Mouse (Mus musculus) liver, embryonic 15.5 days (tissue): ENCODE measurements around the gene Ccsap. TPM values are rescaled to one million over a fixed set of nuclear protein-coding genes. Genes with fewer than 3 reads are reported as not detected.

ENCODE experiments used
- ATAC-seq: fragments of 200-750 bp; cut with Nextera tagmentation; 2 replicates; pipeline ENCODE4 v1.8.0; 2017; ENCODE audit warnings: moderate number of reproducible peaks, mild to moderate bottlenecking, moderate library complexity; ENCODE audit not compliant: insufficient read depth
- H3K27ac ChIP-seq: fragments of 300-500 bp; sonication (generic); replicated peaks from 2 replicates; pipeline ENCODE4 v1.5.1; 2015; ENCODE audit warnings: mild to moderate bottlenecking, inconsistent platforms
- H3K27me3 ChIP-seq: fragments of 300-500 bp; sonication (generic); 2 replicates; pipeline ENCODE4 v1.6.1; 2015; ENCODE audit warnings: mild to moderate bottlenecking, inconsistent platforms
- H3K36me3 ChIP-seq: fragments of 300-500 bp; sonication (generic); replicated peaks from 2 replicates; pipeline ENCODE4 v1.6.1; 2015; ENCODE audit warnings: moderate library complexity, mild to moderate bottlenecking, inconsistent platforms
- H3K4me1 ChIP-seq: fragments of 300-500 bp; sonication (generic); replicated peaks from 2 replicates; pipeline ENCODE4 v1.6.1; 2015; ENCODE audit warnings: inconsistent platforms
- H3K4me2 ChIP-seq: fragments of 300-500 bp; sonication (generic); 2 replicates; pipeline ENCODE4 v1.6.1; 2015; ENCODE audit warnings: moderate library complexity, mild to moderate bottlenecking, inconsistent platforms
- H3K4me3 ChIP-seq: fragments of 300-500 bp; sonication (generic); replicated peaks from 2 replicates; pipeline ENCODE4 v1.5.1; 2015; ENCODE audit warnings: mild to moderate bottlenecking, inconsistent platforms
- H3K9ac ChIP-seq: fragments of 300-500 bp; sonication (generic); 2 replicates; pipeline ENCODE4 v1.6.1; 2015; ENCODE audit warnings: moderate library complexity, mild to moderate bottlenecking, inconsistent platforms
- H3K9me3 ChIP-seq: fragments of 300-500 bp; sonication (generic); replicated peaks from 2 replicates; pipeline ENCODE4 v1.6.1; 2016; ENCODE audit warnings: inconsistent platforms
- WGBS: fragments of 180-500 bp; shearing (Covaris S2); methylation state at CpG from one replicate; pipeline ENCODE4 v1.1.7; 2015; ENCODE audit warnings: mixed read lengths; ENCODE audit not compliant: insufficient replicate concordance; 5-methylcytosine and 5-hydroxymethylcytosine counted together
- polyA plus RNA-seq: library from polyadenylated mRNA; unstranded; fragments of >200 nt; fragmentation: Nextera tagmentation; extraction: Ambion mirVana; gene quantifications from 2 replicates; pipeline ENCODE4 v1.2.1, GENCODE M21; 2015

Gene Ccsap
- polyA plus RNA-seq, 1 experiment from 2014 or later: 2.8 TPM

- Histone ChIP-seq H3K27ac (no peak overlapping the region), H3K4me3 (no peak overlapping the region), H3K27me3 (no peaks in the 10 kb centered on the region), H3K4me2 (no peak overlapping the region), H3K4me1 (peaks cover 23% of the 10 kb centered on the region), H3K9ac (no peak overlapping the region), H3K36me3 (no peaks in the 10 kb centered on the region), H3K9me3 (no peaks in the 10 kb centered on the region)
- WGBS: 24% methylated on average over 1 of the region's 1 CpGs
- no peak for ATAC-seq
These were observed 5.8 kb downstream of the Ccsap start for GRCm38 (mm10) chr8:123854252-123854651.

GRCm38 (mm10) chr8:123851590-123851989 is 8.4 kb downstream of the Ccsap start:
- H3K4me1 ChIP-seq: peaks cover 8% of the 10 kb centered on the region
- no peak for ATAC-seq
- no peaks in the 10 kb centered on the region for H3K27me3 ChIP-seq
- no peaks in the 10 kb centered on the region for H3K9me3 ChIP-seq
- WGBS: 49% methylated on average over 5 of the region's 5 CpGs
- H3K9ac ChIP-seq: no peak overlapping the region
- H3K4me3 ChIP-seq: no peak overlapping the region
- no peaks in the 10 kb centered on the region for H3K36me3 ChIP-seq
- H3K4me2 ChIP-seq: no peak overlapping the region
- no peak overlapping the region for H3K27ac ChIP-seq

- Histone ChIP-seq H3K36me3 (peaks cover 9% of the 10 kb centered on the region), H3K9me3 (no peaks in the 10 kb centered on the region), H3K27me3 (no peaks in the 10 kb centered on the region), H3K27ac (no peak overlapping the region), H3K9ac (no peak overlapping the region), H3K4me2 (no peak overlapping the region), H3K4me1 (0 out of 2 replicates have a peak, but pooled peaks cover 10% of the 10 kb centered on the region), H3K4me3 (no peak overlapping the region)
- WGBS: 76% methylated on average over 4 of the region's 4 CpGs
- ATAC-seq: no peak
These were observed 10.7 kb downstream of the Ccsap start for GRCm38 (mm10) chr8:123849352-123849751.

- 0 out of 2 replicates have a peak, but pooled peaks cover 10% of the 10 kb centered on the region for H3K4me1 ChIP-seq
- H3K27ac ChIP-seq: no peak overlapping the region
- no peak overlapping the region for H3K4me3 ChIP-seq
- H3K4me2 ChIP-seq: no peak overlapping the region
- 56% methylated on average over 3 of the region's 3 CpGs for WGBS
- H3K9me3 ChIP-seq: no peaks in the 10 kb centered on the region
- peaks cover 21% of the 10 kb centered on the region for H3K36me3 ChIP-seq
- no peak for ATAC-seq
- no peak overlapping the region for H3K9ac ChIP-seq
- H3K27me3 ChIP-seq: no peaks in the 10 kb centered on the region
These were observed 12.5 kb downstream of the Ccsap start for GRCm38 (mm10) chr8:123847546-123847945.

GRCm38 (mm10) chr8:123846509-123846908 is 13.5 kb downstream of the Ccsap start:
- H3K4me3 ChIP-seq: no peak overlapping the region
- no peaks in the 10 kb centered on the region for H3K27me3 ChIP-seq
- 0 out of 2 replicates have a peak, but pooled peaks cover 10% of the 10 kb centered on the region for H3K4me1 ChIP-seq
- H3K9me3 ChIP-seq: no peaks in the 10 kb centered on the region
- H3K9ac ChIP-seq: no peak overlapping the region
- H3K36me3 ChIP-seq: peaks cover 31% of the 10 kb centered on the region
- no peak overlapping the region for H3K27ac ChIP-seq
- no peak for ATAC-seq
- WGBS: 86% methylated on average over 12 of the region's 12 CpGs
- no peak overlapping the region for H3K4me2 ChIP-seq

GRCm38 (mm10) chr8:123845991-123846390 is 14.0 kb downstream of the Ccsap start:
- 84% methylated on average over 10 of the region's 10 CpGs for WGBS
- Histone ChIP-seq H3K9ac (no peak overlapping the region), H3K27me3 (no peaks in the 10 kb centered on the region), H3K27ac (no peak overlapping the region), H3K4me3 (no peak overlapping the region), H3K9me3 (no peaks in the 10 kb centered on the region), H3K4me1 (0 out of 2 replicates have a peak, but pooled peaks cover 10% of the 10 kb centered on the region), H3K36me3 (peaks cover 36% of the 10 kb centered on the region), H3K4me2 (no peak overlapping the region)
- ATAC-seq: no peak

GRCm38 (mm10) chr8:123845114-123845513 is 14.9 kb downstream of the Ccsap start:
- no peak overlapping the region for H3K27ac ChIP-seq
- H3K27me3 ChIP-seq: no peaks in the 10 kb centered on the region
- peaks cover 37% of the 10 kb centered on the region for H3K36me3 ChIP-seq
- 30% methylated on average over 13 of the region's 13 CpGs for WGBS
- no peak overlapping the region for H3K9ac ChIP-seq
- no peak overlapping the region for H3K4me2 ChIP-seq
- H3K4me3 ChIP-seq: no peak overlapping the region
- H3K4me1 ChIP-seq: peaks cover 10% of the 10 kb centered on the region; the same call in 1 of the 2 replicates
- H3K9me3 ChIP-seq: no peaks in the 10 kb centered on the region
- no peak for ATAC-seq

- Histone ChIP-seq H3K27me3 (no peaks in the 10 kb centered on the region), H3K4me3 (no peak overlapping the region), H3K4me2 (no peak overlapping the region), H3K4me1 (peaks cover 10% of the 10 kb centered on the region; the same call in 1 of the 2 replicates), H3K9ac (no peak overlapping the region), H3K36me3 (peaks cover 41% of the 10 kb centered on the region), H3K9me3 (no peaks in the 10 kb centered on the region), H3K27ac (no peak overlapping the region)
- WGBS: 68% methylated on average over 7 of the region's 7 CpGs
- no peak for ATAC-seq
These were observed 15.7 kb downstream of the Ccsap start for GRCm38 (mm10) chr8:123844341-123844740.

GRCm38 (mm10) chr8:123842086-123842485 is 17.9 kb downstream of the Ccsap start:
- no peak overlapping the region for H3K27ac ChIP-seq
- no peaks in the 10 kb centered on the region for H3K27me3 ChIP-seq
- peaks cover 51% of the 10 kb centered on the region for H3K36me3 ChIP-seq
- 84% methylated on average over 12 of the region's 12 CpGs for WGBS
- H3K9me3 ChIP-seq: no peaks in the 10 kb centered on the region
- H3K9ac ChIP-seq: no peak overlapping the region
- H3K4me1 ChIP-seq: peaks cover 10% of the 10 kb centered on the region; the same call in 1 of the 2 replicates
- no peak for ATAC-seq
- H3K4me3 ChIP-seq: no peak overlapping the region
- H3K4me2 ChIP-seq: no peak overlapping the region

GRCm38 (mm10) chr8:123840578-123841345 is 19.2 kb downstream of the Ccsap start:
- H3K4me1 ChIP-seq: peaks cover 5% of the 10 kb centered on the region; the same call in 1 of the 2 replicates
- WGBS: 78% methylated on average over 15 of the region's 15 CpGs
- H3K9ac ChIP-seq: no peak overlapping the region
- no peak overlapping the region for H3K27ac ChIP-seq
- no peaks in the 10 kb centered on the region for H3K9me3 ChIP-seq
- H3K4me3 ChIP-seq: no peak overlapping the region
- ATAC-seq: no peak
- H3K4me2 ChIP-seq: no peak overlapping the region
- peaks cover 60% of the 10 kb centered on the region for H3K36me3 ChIP-seq
- H3K27me3 ChIP-seq: no peaks in the 10 kb centered on the region

- 67% methylated on average over 9 of the region's 9 CpGs for WGBS
- ATAC-seq: no peak
- H3K36me3 ChIP-seq: peaks cover 64% of the 10 kb centered on the region
These were observed 21.5 kb downstream of the Ccsap start for GRCm38 (mm10) chr8:123838496-123838895.

More at GRCm38 (mm10) chr8:123838496-123838895, 21.5 kb downstream of the Ccsap start:
- H3K4me1 ChIP-seq: no peaks in the 10 kb centered on the region; the same call in 1 of the 2 replicates
- no peaks in the 10 kb centered on the region for H3K27me3 ChIP-seq
- H3K4me3 ChIP-seq: no peak overlapping the region
- H3K27ac ChIP-seq: no peak overlapping the region
- H3K4me2 ChIP-seq: no peak overlapping the region
- H3K9ac ChIP-seq: no peak overlapping the region
- no peaks in the 10 kb centered on the region for H3K9me3 ChIP-seq
